Mouse (Mus musculus): ENCODE data around the gene Lgalsl. TPM values are rescaled to one million over a fixed set of nuclear protein-coding genes. Genes with fewer than 3 reads are reported as not detected.

The Lgalsl gene
- polyA plus RNA-seq (2015; fragmentation: Nextera tagmentation; extraction: Ambion mirVana), result 29.9 and 33.6 TPM in 2 replicates

GRCm38 (mm10) chr11:20830686-20831505 is at the start of gene Lgalsl:
Gene Lgalsl, minus strand, starts transcription at chr11:20831056.
- H3K36me3 ChIP-seq (ENCODE audit: control insufficient read depth, insufficient read depth, low read length), result peaks cover 13% of the 10 kb centered on the region; the same call in 1 of the 2 replicates
- peak; percentile 91 for ATAC-seq (ENCODE audit: insufficient read depth, low FRiP score)
- H3K9ac ChIP-seq (ENCODE audit: low read length), result peak within 1 kb of the TSS; percentile 96
- H3K9me3 ChIP-seq (replicated peaks; ENCODE audit: control insufficient read depth, low read length), result no peaks in the 10 kb centered on the region
- H3K4me3 ChIP-seq (replicated peaks; ENCODE audit: low read length), result peak within 1 kb of the TSS; percentile 95
- H3K27me3 ChIP-seq (ENCODE audit: control insufficient read depth, insufficient read depth, low read length), result no peaks in the 10 kb centered on the region
- H3K27ac ChIP-seq (ENCODE audit: low read length), result peak within 1 kb of the TSS; percentile 82
- peaks cover 19% of the 10 kb centered on the region for H3K4me1 ChIP-seq (ENCODE audit: control insufficient read depth, insufficient read depth, low read length)
- peak within 1 kb of the TSS; percentile 93 for H3K4me2 ChIP-seq (ENCODE audit: low read depth, low read length)
- under 1% methylated on average over 89 of the region's 102 CpGs for WGBS

- H3K27me3 ChIP-seq (ENCODE audit: control insufficient read depth, insufficient read depth, low read length), result no peaks in the 10 kb centered on the region
- no peak overlapping the region for H3K4me3 ChIP-seq (replicated peaks; ENCODE audit: low read length)
- H3K4me2 ChIP-seq (ENCODE audit: low read depth, low read length), result no peak overlapping the region
- no peaks in the 10 kb centered on the region for H3K4me1 ChIP-seq (ENCODE audit: control insufficient read depth, insufficient read depth, low read length)
- H3K27ac ChIP-seq (ENCODE audit: low read length), result no peak overlapping the region
- H3K9ac ChIP-seq (ENCODE audit: low read length), result no peak overlapping the region
- WGBS, result 88% methylated on average over 5 of the region's 5 CpGs
- ATAC-seq (ENCODE audit: insufficient read depth, low FRiP score), result no peak
- H3K9me3 ChIP-seq (replicated peaks; ENCODE audit: control insufficient read depth, low read length), result no peaks in the 10 kb centered on the region
- H3K36me3 ChIP-seq (ENCODE audit: control insufficient read depth, insufficient read depth, low read length), result no peaks in the 10 kb centered on the region
Observed at GRCm38 (mm10) chr11:20878644-20879043, 47.8 kb upstream of the Lgalsl start.

GRCm38 (mm10) chr11:20877578-20878096 is 46.8 kb upstream of the Lgalsl start:
- no peak for ATAC-seq (ENCODE audit: insufficient read depth, low FRiP score)
- Histone ChIP-seq H3K4me1 (ENCODE audit: control insufficient read depth, insufficient read depth, low read length) (no peaks in the 10 kb centered on the region), H3K36me3 (ENCODE audit: control insufficient read depth, insufficient read depth, low read length) (no peaks in the 10 kb centered on the region), H3K27ac (ENCODE audit: low read length) (no peak overlapping the region), H3K4me2 (ENCODE audit: low read depth, low read length) (no peak overlapping the region), H3K9ac (ENCODE audit: low read length) (no peak overlapping the region), H3K27me3 (ENCODE audit: control insufficient read depth, insufficient read depth, low read length) (no peaks in the 10 kb centered on the region), H3K9me3 (replicated peaks; ENCODE audit: control insufficient read depth, low read length) (no peaks in the 10 kb centered on the region), H3K4me3 (replicated peaks; ENCODE audit: low read length) (no peak overlapping the region)
- 91% methylated on average over 3 of the region's 3 CpGs for WGBS

- Histone ChIP-seq H3K4me1 (ENCODE audit: control insufficient read depth, insufficient read depth, low read length) (no peaks in the 10 kb centered on the region), H3K36me3 (ENCODE audit: control insufficient read depth, insufficient read depth, low read length) (no peaks in the 10 kb centered on the region), H3K4me2 (ENCODE audit: low read depth, low read length) (no peak overlapping the region), H3K27me3 (ENCODE audit: control insufficient read depth, insufficient read depth, low read length) (no peaks in the 10 kb centered on the region), H3K27ac (ENCODE audit: low read length) (no peak overlapping the region), H3K9me3 (replicated peaks; ENCODE audit: control insufficient read depth, low read length) (no peaks in the 10 kb centered on the region), H3K9ac (ENCODE audit: low read length) (no peak overlapping the region), H3K4me3 (replicated peaks; ENCODE audit: low read length) (no peak overlapping the region)
- WGBS, result 73% methylated on average over 5 of the region's 5 CpGs
- no peak for ATAC-seq (ENCODE audit: insufficient read depth, low FRiP score)
Observed at GRCm38 (mm10) chr11:20873386-20873785, 42.5 kb upstream of the Lgalsl start.

- Histone ChIP-seq H3K4me1 (ENCODE audit: control insufficient read depth, insufficient read depth, low read length) (no peaks in the 10 kb centered on the region), H3K27ac (ENCODE audit: low read length) (no peak overlapping the region), H3K27me3 (ENCODE audit: control insufficient read depth, insufficient read depth, low read length) (no peaks in the 10 kb centered on the region), H3K9ac (ENCODE audit: low read length) (no peak overlapping the region), H3K36me3 (ENCODE audit: control insufficient read depth, insufficient read depth, low read length) (no peaks in the 10 kb centered on the region), H3K4me3 (replicated peaks; ENCODE audit: low read length) (no peak overlapping the region), H3K4me2 (ENCODE audit: low read depth, low read length) (no peak overlapping the region), H3K9me3 (replicated peaks; ENCODE audit: control insufficient read depth, low read length) (no peaks in the 10 kb centered on the region)
- WGBS, result 84% methylated on average over 7 of the region's 7 CpGs
- no peak for ATAC-seq (ENCODE audit: insufficient read depth, low FRiP score)
Observed at GRCm38 (mm10) chr11:20872911-20873310, 42.1 kb upstream of the Lgalsl start.

- Histone ChIP-seq H3K27me3 (ENCODE audit: control insufficient read depth, insufficient read depth, low read length) (no peaks in the 10 kb centered on the region), H3K36me3 (ENCODE audit: control insufficient read depth, insufficient read depth, low read length) (no peaks in the 10 kb centered on the region), H3K4me2 (ENCODE audit: low read depth, low read length) (no peak overlapping the region), H3K4me3 (replicated peaks; ENCODE audit: low read length) (no peak overlapping the region), H3K9me3 (replicated peaks; ENCODE audit: control insufficient read depth, low read length) (no peaks in the 10 kb centered on the region), H3K27ac (ENCODE audit: low read length) (no peak overlapping the region), H3K9ac (ENCODE audit: low read length) (no peak overlapping the region), H3K4me1 (ENCODE audit: control insufficient read depth, insufficient read depth, low read length) (no peaks in the 10 kb centered on the region)
- WGBS, result 72% methylated on average over 2 of the region's 2 CpGs
- ATAC-seq (ENCODE audit: insufficient read depth, low FRiP score), result no peak
Observed at GRCm38 (mm10) chr11:20872444-20872843, 41.6 kb upstream of the Lgalsl start.

GRCm38 (mm10) chr11:20869927-20870326 is 39.1 kb upstream of the Lgalsl start:
- H3K4me1 ChIP-seq (ENCODE audit: control insufficient read depth, insufficient read depth, low read length), result no peaks in the 10 kb centered on the region
- H3K9ac ChIP-seq (ENCODE audit: low read length), result no peak overlapping the region
- ATAC-seq (ENCODE audit: insufficient read depth, low FRiP score), result no peak
- H3K4me3 ChIP-seq (replicated peaks; ENCODE audit: low read length), result no peak overlapping the region
- H3K27me3 ChIP-seq (ENCODE audit: control insufficient read depth, insufficient read depth, low read length), result no peaks in the 10 kb centered on the region
- H3K9me3 ChIP-seq (replicated peaks; ENCODE audit: control insufficient read depth, low read length), result no peaks in the 10 kb centered on the region
- no peak overlapping the region for H3K27ac ChIP-seq (ENCODE audit: low read length)
- H3K36me3 ChIP-seq (ENCODE audit: control insufficient read depth, insufficient read depth, low read length), result no peaks in the 10 kb centered on the region
- no peak overlapping the region for H3K4me2 ChIP-seq (ENCODE audit: low read depth, low read length)
- 66% methylated on average over 2 of the region's 2 CpGs for WGBS

- Histone ChIP-seq H3K9ac (ENCODE audit: low read length) (no peak overlapping the region), H3K27me3 (ENCODE audit: control insufficient read depth, insufficient read depth, low read length) (no peaks in the 10 kb centered on the region), H3K27ac (ENCODE audit: low read length) (no peak overlapping the region), H3K4me3 (replicated peaks; ENCODE audit: low read length) (no peak overlapping the region), H3K4me2 (ENCODE audit: low read depth, low read length) (no peak overlapping the region), H3K9me3 (replicated peaks; ENCODE audit: control insufficient read depth, low read length) (no peaks in the 10 kb centered on the region), H3K36me3 (ENCODE audit: control insufficient read depth, insufficient read depth, low read length) (no peaks in the 10 kb centered on the region), H3K4me1 (ENCODE audit: control insufficient read depth, insufficient read depth, low read length) (peaks cover 2% of the 10 kb centered on the region; the same call in 1 of the 2 replicates)
- WGBS, result 79% methylated on average over 3 of the region's 3 CpGs
- no peak for ATAC-seq (ENCODE audit: insufficient read depth, low FRiP score)
Observed at GRCm38 (mm10) chr11:20865450-20865849, 34.6 kb upstream of the Lgalsl start.

GRCm38 (mm10) chr11:20864647-20865046 is 33.8 kb upstream of the Lgalsl start:
- H3K4me1 ChIP-seq (ENCODE audit: control insufficient read depth, insufficient read depth, low read length), result peaks cover 5% of the 10 kb centered on the region
- H3K9ac ChIP-seq (ENCODE audit: low read length), result no peak overlapping the region
- no peak overlapping the region for H3K4me2 ChIP-seq (ENCODE audit: low read depth, low read length)
- H3K27ac ChIP-seq (ENCODE audit: low read length), result no peak overlapping the region
- no peaks in the 10 kb centered on the region for H3K36me3 ChIP-seq (ENCODE audit: control insufficient read depth, insufficient read depth, low read length)
- no peak for ATAC-seq (ENCODE audit: insufficient read depth, low FRiP score)
- WGBS, result 62% methylated on average over 6 of the region's 6 CpGs
- H3K4me3 ChIP-seq (replicated peaks; ENCODE audit: low read length), result no peak overlapping the region
- no peaks in the 10 kb centered on the region for H3K27me3 ChIP-seq (ENCODE audit: control insufficient read depth, insufficient read depth, low read length)
- H3K9me3 ChIP-seq (replicated peaks; ENCODE audit: control insufficient read depth, low read length), result no peaks in the 10 kb centered on the region

All from stomach, embryonic 16.5 days (tissue).